Comparison of ENCODE assay signal across 24 mouse cellular contexts in the genomic region with DNA sequence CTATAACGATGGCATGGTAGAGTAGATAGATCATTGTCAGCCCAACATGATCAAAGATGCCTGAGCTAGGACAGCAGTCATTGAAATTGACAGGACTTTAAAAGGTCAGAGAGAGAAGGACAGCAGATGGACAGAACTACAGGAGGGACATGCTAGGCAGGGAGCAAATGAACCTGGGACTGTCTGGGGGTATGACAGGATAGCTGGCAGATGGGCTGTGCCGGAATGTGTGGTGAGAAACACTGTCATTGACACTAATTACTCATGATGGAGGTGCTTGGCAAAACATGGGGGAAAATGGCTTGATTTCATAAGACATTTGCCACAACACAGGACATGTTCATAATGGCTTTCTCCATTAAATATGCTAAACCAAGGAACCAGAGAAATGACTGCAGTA.
DNase-seq lines count a peak whose midpoint lies in the region; ATAC-seq lines count a peak whose summit lies in the region.
"Had no signal": no experiment of that assay in that cellular context is flagged by ENCODE, and none has a peak within 500 bp of the region (broad histone marks: within the 10 kb centered on the region; RNA-seq: fewer than 3 reads in every experiment).

No protein-coding gene starts in this region.

- 94% methylated on average over 2 of the region's 2 CpGs for WGBS in midbrain, embryonic 11.5 days
- 84% methylated on average over 2 of the region's 2 CpGs for WGBS in midbrain, embryonic 10.5 days

- no peaks in the 10 kb centered on the region for H3K27me3 ChIP-seq in midbrain, embryonic 11.5 days (ENCODE audit: control insufficient read depth, insufficient read depth, low read length)
- H3K27me3 ChIP-seq in midbrain, embryonic 10.5 days (ENCODE audit: low read depth, poor library complexity, severe bottlenecking): no peaks in the 10 kb centered on the region
- H3K27me3 ChIP-seq: CH12.LX; embryonic facial prominence, embryonic 13.5 days; forebrain, embryonic 15.5 days; heart, embryonic 13.5 days; liver, embryonic 13.5 days; neural tube, embryonic 13.5 days had no signal

- ATAC-seq in cerebellum, adult (ENCODE audit: insufficient number of reproducible peaks, low FRiP score, low TSS enrichment): peak; percentile 96
- ATAC-seq in midbrain, embryonic 11.5 days (ENCODE audit: low FRiP score): no peak
- ATAC-seq: forebrain, embryonic 15.5 days; inflammation-experienced regulatory T-cells, adult 6 months had no signal

- no peak for DNase-seq in cerebellum, postnatal 4 days (ENCODE audit: low spot score in 2 of 2)
- DNase-seq in midbrain, embryonic 11.5 days (ENCODE audit: low spot score, missing footprints): peak; percentile 10
- DNase-seq in midbrain, embryonic 10.5 days (ENCODE audit: low spot score): no peak
- DNase-seq in cerebellum, adult 9-10 months: peak; percentile 74
- peak; percentile 51 to 53 for DNase-seq in cerebellum, postnatal 36 days
- no peak for DNase-seq in gastrocnemius, postnatal 25 days
- DNase-seq in Muller cell, postnatal 12 days (ENCODE audit: inconsistent ontology term): no peak
- DNase-seq: adrenal gland, adult 8-10 months; gastrocnemius, adult 2 months; heart, adult 2 months; heart, postnatal 10 days; kidney, adult 11 months; kidney, postnatal 14 days; liver, embryonic 13.5 days; lung, adult 2 months; lung, postnatal 10 days had no signal

- no peak overlapping the region for H3K9ac ChIP-seq in midbrain, embryonic 11.5 days (ENCODE audit: low read length)
- H3K9ac ChIP-seq: embryonic facial prominence, embryonic 13.5 days; forebrain, embryonic 15.5 days; heart, embryonic 13.5 days; liver, embryonic 13.5 days; neural tube, embryonic 13.5 days had no signal

- no peaks in the 10 kb centered on the region for H3K36me3 ChIP-seq in midbrain, embryonic 11.5 days (ENCODE audit: control insufficient read depth, insufficient read depth, low read length)
- H3K36me3 ChIP-seq in midbrain, embryonic 10.5 days: no peaks in the 10 kb centered on the region
- H3K36me3 ChIP-seq: embryonic facial prominence, embryonic 13.5 days; forebrain, embryonic 10.5 days; forebrain, embryonic 15.5 days; heart, embryonic 13.5 days; liver, embryonic 13.5 days; neural tube, embryonic 13.5 days had no signal

- H3K4me3 ChIP-seq in midbrain, embryonic 11.5 days (ENCODE audit: low read depth, low read length): no peak overlapping the region
- H3K4me3 ChIP-seq in midbrain, embryonic 10.5 days: no peak overlapping the region
- H3K4me3 ChIP-seq: embryonic facial prominence, embryonic 13.5 days; forebrain, embryonic 10.5 days; forebrain, embryonic 15.5 days; gastrocnemius, adult 2 months; heart, adult 2 months; heart, embryonic 13.5 days; liver, embryonic 13.5 days; neural tube, embryonic 13.5 days had no signal

- no peak overlapping the region for H3K27ac ChIP-seq in midbrain, embryonic 11.5 days (ENCODE audit: low read depth, low read length)
- no peak overlapping the region for H3K27ac ChIP-seq in midbrain, embryonic 10.5 days (replicated peaks)
- H3K27ac ChIP-seq: embryonic facial prominence, embryonic 13.5 days; forebrain, embryonic 10.5 days; forebrain, embryonic 15.5 days; gastrocnemius, adult 2 months; heart, adult 2 months; heart, embryonic 13.5 days; liver, embryonic 13.5 days; neural tube, embryonic 13.5 days had no signal

- no peak overlapping the region for H3K4me2 ChIP-seq in midbrain, embryonic 11.5 days
- H3K4me2 ChIP-seq: embryonic facial prominence, embryonic 13.5 days; forebrain, embryonic 15.5 days; heart, embryonic 13.5 days; liver, embryonic 13.5 days; neural tube, embryonic 13.5 days had no signal

- no peaks in the 10 kb centered on the region for H3K9me3 ChIP-seq in midbrain, embryonic 11.5 days (ENCODE audit: control insufficient read depth, low read length)
- no peaks in the 10 kb centered on the region for H3K9me3 ChIP-seq in midbrain, embryonic 10.5 days (replicated peaks)
- H3K9me3 ChIP-seq: embryonic facial prominence, embryonic 13.5 days; forebrain, embryonic 10.5 days; forebrain, embryonic 15.5 days; heart, embryonic 13.5 days; liver, embryonic 13.5 days; neural tube, embryonic 13.5 days had no signal

- H3K4me1 ChIP-seq in midbrain, embryonic 11.5 days (ENCODE audit: control insufficient read depth, insufficient read depth, low read length): no peaks in the 10 kb centered on the region
- no peaks in the 10 kb centered on the region for H3K4me1 ChIP-seq in midbrain, embryonic 10.5 days
- H3K4me1 ChIP-seq: embryonic facial prominence, embryonic 13.5 days; forebrain, embryonic 10.5 days; forebrain, embryonic 15.5 days; liver, embryonic 13.5 days; neural tube, embryonic 13.5 days had no signal

Comparison
In these comparisons a context has a peak if more than half of its experiments do, and no peak if none do; other contexts are left out.
1. DNase-seq: peak in midbrain, embryonic 11.5 days (single experiment), cerebellum, adult 9-10 months (single experiment) and cerebellum, postnatal 36 days (2 of 2); none in cerebellum, postnatal 4 days (0 of 2), midbrain, embryonic 10.5 days (single experiment), gastrocnemius, postnatal 25 days (single experiment) and Muller cell, postnatal 12 days (single experiment).